ENCODE assay signal across 11 mouse cellular contexts in genomic region chr16:4940311-4940850, GRCm38 (mm10). TPM values are rescaled to one million over a fixed set of nuclear protein-coding genes. Genes with fewer than 3 reads are reported as not detected.
A peak's percentile ranks its signal among the peaks of the same experiment; 100 is the strongest.
DNase-seq lines count a peak whose midpoint lies in the region; ATAC-seq and TF ChIP-seq lines count a peak whose summit lies in the region.
"Had no signal": no experiment of that assay in that cellular context is flagged by ENCODE, and none has a peak within 500 bp of the region (broad histone marks: within the 10 kb centered on the region; RNA-seq: fewer than 3 reads in every experiment).

No protein-coding gene starts in this region.

- no peak for ATAC-seq in forebrain, embryonic 12.5 days (ENCODE audit: low FRiP score)
- ATAC-seq in forebrain, embryonic 16.5 days: no peak
- no peak for ATAC-seq in forebrain, embryonic 14.5 days
- no peak for ATAC-seq in midbrain, embryonic 14.5 days (ENCODE audit: low FRiP score, low TSS enrichment)

- H3K36me3 ChIP-seq in forebrain, embryonic 12.5 days (replicated peaks): peaks cover 73% of the 10 kb centered on the region
- H3K36me3 ChIP-seq in forebrain, embryonic 16.5 days (ENCODE audit: control insufficient read depth, insufficient read depth): peaks cover 20% of the 10 kb centered on the region
- peaks cover 66% of the 10 kb centered on the region for H3K36me3 ChIP-seq in forebrain, embryonic 14.5 days (ENCODE audit: control insufficient read depth, insufficient read depth, low read length)
- H3K36me3 ChIP-seq in midbrain, embryonic 14.5 days (ENCODE audit: control insufficient read depth, insufficient read depth, low read length): peaks cover 75% of the 10 kb centered on the region

- H3K9ac ChIP-seq in forebrain, embryonic 12.5 days: peak overlapping the region; percentile 90; the same call in 1 of the 2 replicates
- no peak overlapping the region for H3K9ac ChIP-seq in forebrain, embryonic 16.5 days (replicated peaks; ENCODE audit: low read depth, low read length)
- peak overlapping the region; percentile 96; the same call in 1 of the 2 replicates for H3K9ac ChIP-seq in forebrain, embryonic 14.5 days (ENCODE audit: low read length)
- H3K9ac ChIP-seq in midbrain, embryonic 14.5 days (replicated peaks; ENCODE audit: low read length): no peak overlapping the region

- intact Hi-C loops in left cerebral cortex, adult 2 months (cut with DNase I): no loop called here
- intact Hi-C loops in left cerebral cortex, postnatal 36 days (cut with DNase I): no loop called here

- H3K4me3 ChIP-seq in forebrain, embryonic 12.5 days (replicated peaks): no peak overlapping the region
- no peak overlapping the region for H3K4me3 ChIP-seq in forebrain, embryonic 16.5 days (replicated peaks; ENCODE audit: low read length)
- peak overlapping the region; percentile 77 for H3K4me3 ChIP-seq in left cerebral cortex, adult 2 months
- no peak overlapping the region; the same call in 1 of the 2 replicates for H3K4me3 ChIP-seq in forebrain, embryonic 14.5 days (ENCODE audit: low read depth, low read length)
- peak overlapping the region; percentile 72; the same call in 1 of the 2 replicates for H3K4me3 ChIP-seq in midbrain, embryonic 14.5 days (replicated peaks; ENCODE audit: low read depth, low read length)

- no peak overlapping the region for H3K27ac ChIP-seq in forebrain, embryonic 12.5 days
- no peak overlapping the region for H3K27ac ChIP-seq in forebrain, embryonic 16.5 days (ENCODE audit: low read length)
- peak overlapping the region; percentile 96; the same call in 1 of the 2 replicates for H3K27ac ChIP-seq in left cerebral cortex, adult 2 months
- H3K27ac ChIP-seq in forebrain, embryonic 14.5 days (ENCODE audit: low read depth, low read length): no peak overlapping the region
- no peak overlapping the region for H3K27ac ChIP-seq in midbrain, embryonic 14.5 days (replicated peaks; ENCODE audit: low read depth, low read length)

- H3K4me1 ChIP-seq in forebrain, embryonic 12.5 days: peaks cover 19% of the 10 kb centered on the region
- peaks cover 16% of the 10 kb centered on the region for H3K4me1 ChIP-seq in forebrain, embryonic 16.5 days (replicated peaks; ENCODE audit: control insufficient read depth, insufficient read depth, low read length)
- peaks cover 4% of the 10 kb centered on the region; the same call in 1 of the 2 replicates for H3K4me1 ChIP-seq in forebrain, embryonic 14.5 days (ENCODE audit: control insufficient read depth, insufficient read depth, low read length)
- peaks cover 9% of the 10 kb centered on the region for H3K4me1 ChIP-seq in midbrain, embryonic 14.5 days (ENCODE audit: control insufficient read depth, insufficient read depth, low read length)

- peak overlapping the region; percentile 96 for H3K4me2 ChIP-seq in forebrain, embryonic 12.5 days
- no peak overlapping the region for H3K4me2 ChIP-seq in forebrain, embryonic 16.5 days (ENCODE audit: low read length)
- H3K4me2 ChIP-seq in forebrain, embryonic 14.5 days (ENCODE audit: low read length): peak overlapping the region; percentile 78; the same call in 1 of the 2 replicates
- H3K4me2 ChIP-seq in midbrain, embryonic 14.5 days (ENCODE audit: low read length): peak overlapping the region; percentile 93

- no peaks in the 10 kb centered on the region for H3K9me3 ChIP-seq in forebrain, embryonic 12.5 days
- no peaks in the 10 kb centered on the region for H3K9me3 ChIP-seq in forebrain, embryonic 16.5 days (ENCODE audit: control insufficient read depth, low read length)
- H3K9me3 ChIP-seq in forebrain, embryonic 14.5 days (replicated peaks; ENCODE audit: control insufficient read depth, low read length): no peaks in the 10 kb centered on the region
- H3K9me3 ChIP-seq in midbrain, embryonic 14.5 days (ENCODE audit: control insufficient read depth, low read length): no peaks in the 10 kb centered on the region

- WGBS in forebrain, embryonic 12.5 days: 90% methylated on average over 10 of the region's 10 CpGs
- 90% methylated on average over 10 of the region's 10 CpGs for WGBS in forebrain, embryonic 16.5 days
- WGBS in forebrain, embryonic 14.5 days: 91% methylated on average over 10 of the region's 10 CpGs
- WGBS in midbrain, embryonic 14.5 days: 94% methylated on average over 10 of the region's 10 CpGs

- no peak for TF ChIP-seq CTCF in left cerebral cortex, adult 2 months (IDR thresholded peaks at IDR 0.05)

- H3K27me3 ChIP-seq in forebrain, embryonic 12.5 days: no peaks in the 10 kb centered on the region
- no peaks in the 10 kb centered on the region for H3K27me3 ChIP-seq in forebrain, embryonic 16.5 days (replicated peaks; ENCODE audit: control insufficient read depth, insufficient read depth, low read length)
- no peaks in the 10 kb centered on the region for H3K27me3 ChIP-seq in forebrain, embryonic 14.5 days (replicated peaks; ENCODE audit: control insufficient read depth, insufficient read depth, low read length)
- no peaks in the 10 kb centered on the region for H3K27me3 ChIP-seq in midbrain, embryonic 14.5 days (ENCODE audit: control insufficient read depth, insufficient read depth, low read length)

- no peak for DNase-seq in left cerebral cortex, adult 2 months (ENCODE audit: extremely low spot score in 1 of 2, low spot score in 2 of 2)
- no peak for DNase-seq in left cerebral cortex, postnatal 36 days (ENCODE audit: low spot score in 2 of 2)
- no peak for DNase-seq in forebrain, embryonic 14.5 days (ENCODE audit: low spot score)
- no peak for DNase-seq in midbrain, embryonic 14.5 days
- no peak for DNase-seq in ovary, postnatal 36 days (ENCODE audit: low spot score)
- DNase-seq in embryo, embryonic 10.5 days (ENCODE audit: low spot score): no peak
- DNase-seq: B cell, adult 2 months had no signal

RNA-seq across cellular contexts. Expression of gene Nudt16l1, which starts 1.8 kb away (rescaled TPM):
- polyA plus RNA-seq in forebrain, embryonic 12.5 days (2016; fragmentation: Nextera tagmentation; extraction: Ambion mirVana): 124 and 125 TPM in 2 replicates
- 139 and 148 TPM in 2 replicates for polyA plus RNA-seq in forebrain, embryonic 16.5 days (2015; fragmentation: Nextera tagmentation; extraction: Ambion mirVana)
- 10 to 100 TPM; 70.1 to 71.4 TPM for total RNA-seq in left cerebral cortex, adult 2 months (2021)
- total RNA-seq in left cerebral cortex, postnatal 36 days (2021): 10 to 100 TPM; 70.6 to 77.8 TPM
- polyA plus RNA-seq in forebrain, embryonic 14.5 days (2014; fragmentation: Nextera tagmentation; extraction: Ambion mirVana): 164 and 179 TPM in 2 replicates
- 116 and 122 TPM in 2 replicates for polyA plus RNA-seq in midbrain, embryonic 14.5 days (2014; fragmentation: Nextera tagmentation; extraction: Ambion mirVana)

RNA-seq across cellular contexts. Expression of gene Anks3, which starts 23.6 kb away (rescaled TPM):
- polyA plus RNA-seq in forebrain, embryonic 12.5 days (2016; fragmentation: Nextera tagmentation; extraction: Ambion mirVana): 53.3 and 58.4 TPM in 2 replicates
- 74.5 and 85.7 TPM in 2 replicates for polyA plus RNA-seq in forebrain, embryonic 16.5 days (2015; fragmentation: Nextera tagmentation; extraction: Ambion mirVana)
- total RNA-seq in left cerebral cortex, adult 2 months (2021): 10 to 100 TPM; 67.3 to 68.3 TPM
- total RNA-seq in left cerebral cortex, postnatal 36 days (2021): 10 to 100 TPM; 42.1 to 74.9 TPM
- polyA plus RNA-seq in forebrain, embryonic 14.5 days (2014; fragmentation: Nextera tagmentation; extraction: Ambion mirVana): 49.3 and 57.9 TPM in 2 replicates
- polyA plus RNA-seq in midbrain, embryonic 14.5 days (2014; fragmentation: Nextera tagmentation; extraction: Ambion mirVana): 69.8 and 70.6 TPM in 2 replicates

RNA-seq across cellular contexts. Expression of gene Mgrn1, which starts 54.3 kb away (rescaled TPM):
- polyA plus RNA-seq in forebrain, embryonic 12.5 days (2016; fragmentation: Nextera tagmentation; extraction: Ambion mirVana): 80.2 and 85.1 TPM in 2 replicates
- 104 and 108 TPM in 2 replicates for polyA plus RNA-seq in forebrain, embryonic 16.5 days (2015; fragmentation: Nextera tagmentation; extraction: Ambion mirVana)
- 100 to 1,000 TPM; 208 to 211 TPM for total RNA-seq in left cerebral cortex, adult 2 months (2021)
- 100 to 1,000 TPM; 207 to 218 TPM for total RNA-seq in left cerebral cortex, postnatal 36 days (2021)
- 85.3 and 93.0 TPM in 2 replicates for polyA plus RNA-seq in forebrain, embryonic 14.5 days (2014; fragmentation: Nextera tagmentation; extraction: Ambion mirVana)
- polyA plus RNA-seq in midbrain, embryonic 14.5 days (2014; fragmentation: Nextera tagmentation; extraction: Ambion mirVana): 117 and 123 TPM in 2 replicates

RNA-seq across cellular contexts. Expression of gene Sept12, which starts 57.3 kb away (rescaled TPM):
- polyA plus RNA-seq in forebrain, embryonic 12.5 days (2016; fragmentation: Nextera tagmentation; extraction: Ambion mirVana): not detected in 2 replicates
- not detected in 2 replicates for polyA plus RNA-seq in forebrain, embryonic 16.5 days (2015; fragmentation: Nextera tagmentation; extraction: Ambion mirVana)
- total RNA-seq in left cerebral cortex, adult 2 months (2021): not detected
- not detected for total RNA-seq in left cerebral cortex, postnatal 36 days (2021)
- not detected in 2 replicates for polyA plus RNA-seq in forebrain, embryonic 14.5 days (2014; fragmentation: Nextera tagmentation; extraction: Ambion mirVana)
- polyA plus RNA-seq in midbrain, embryonic 14.5 days (2014; fragmentation: Nextera tagmentation; extraction: Ambion mirVana): not detected in 2 replicates
- total RNA-seq: hematopoietic stem cell, adult 5-6 weeks had no signal
- polyA plus RNA-seq: limb, embryonic 11.5 days had no signal

Comparison
In these comparisons a context has a peak if more than half of its experiments do, and no peak if none do; other contexts are left out.
1. H3K9ac ChIP-seq: peak in forebrain, embryonic 12.5 days (single experiment) and forebrain, embryonic 14.5 days (single experiment); none in forebrain, embryonic 16.5 days (single experiment) and midbrain, embryonic 14.5 days (single experiment).
2. H3K4me3 ChIP-seq: peak in left cerebral cortex, adult 2 months (single experiment) and midbrain, embryonic 14.5 days (single experiment); none in forebrain, embryonic 12.5 days (single experiment), forebrain, embryonic 16.5 days (single experiment) and forebrain, embryonic 14.5 days (single experiment).